Mouse (Mus musculus): ENCODE measurements around the gene Olfr959. TPM values are rescaled to one million over a fixed set of nuclear protein-coding genes. Genes with fewer than 3 reads are reported as not detected.

The Olfr959 gene
- total RNA-seq (2021) = not detected

DNA sequence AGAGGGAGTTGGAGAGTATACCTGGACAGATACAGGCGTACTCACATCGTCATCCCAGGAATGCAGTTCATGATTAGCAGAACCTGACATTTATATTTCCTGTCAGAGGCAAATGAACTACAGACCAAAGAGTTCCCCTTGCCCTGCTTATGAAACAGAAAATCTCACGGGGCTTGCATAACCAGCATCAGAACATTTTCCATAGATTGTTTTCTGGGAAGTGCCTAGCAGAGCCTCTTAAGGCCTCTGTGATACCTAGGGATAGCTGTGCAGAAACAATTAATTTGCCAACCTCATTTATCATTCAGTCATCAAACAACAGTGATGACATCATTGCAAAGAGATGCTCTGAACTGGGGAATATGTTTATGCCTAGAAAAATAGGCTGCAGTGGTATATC lies at the start of gene Olfr959:
TSS of gene Olfr959 (minus strand) at position 101 of the 400 bp plus-strand sequence.
- DNase-seq = no peak

GRCm38 (mm10) chr9:39624711-39625110 lies 49.3 kb upstream of the Olfr959 start:
- no peak for DNase-seq

GRCm38 (mm10) chr9:39623783-39624182 lies 48.4 kb upstream of the Olfr959 start:
- DNase-seq = no peak

GRCm38 (mm10) chr9:39621073-39621472 lies 45.7 kb upstream of the Olfr959 start, which contains the start of gene Olfr960:
Gene Olfr960, plus strand, starts transcription at chr9:39621373.
- no peak for DNase-seq

GRCm38 (mm10) chr9:39611953-39612352 lies 36.6 kb upstream of the Olfr959 start:
- DNase-seq = peak; percentile 22

GRCm38 (mm10) chr9:39610355-39610754 lies 35.0 kb upstream of the Olfr959 start, which contains the start of gene Olfr148:
Gene Olfr148, plus strand, starts transcription at chr9:39610655.
- no peak for DNase-seq

- no peak for DNase-seq
Observed at GRCm38 (mm10) chr9:39608497-39608896, 33.1 kb upstream of the Olfr959 start.

DNA sequence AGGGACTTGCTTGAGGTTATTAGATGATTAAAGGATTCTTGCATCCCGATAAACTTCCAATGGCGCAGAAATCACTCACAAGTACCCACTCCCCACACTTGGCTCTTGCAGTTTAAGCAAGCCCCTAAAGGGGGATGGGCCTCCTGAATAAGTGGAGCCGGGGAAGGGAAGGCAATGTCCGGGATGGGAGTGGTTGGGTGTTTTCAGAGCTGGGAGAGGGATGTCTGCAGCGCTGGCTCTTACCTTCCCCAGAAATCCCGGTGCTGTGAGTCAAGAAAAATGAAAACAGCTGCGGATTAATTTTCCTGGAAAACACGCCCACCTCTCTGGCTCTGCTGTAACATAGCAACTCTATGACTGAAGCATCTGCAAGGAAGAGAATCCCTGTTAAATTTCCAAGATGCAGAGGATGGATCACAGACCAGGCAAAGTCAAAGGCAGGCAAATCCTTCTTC lies 28.7 kb upstream of the Olfr959 start, which contains the start of gene AW551984:
TSS of gene AW551984 (minus strand) at position 405 of the 455 bp plus-strand sequence.
- peak; percentile 9 for DNase-seq

DNA sequence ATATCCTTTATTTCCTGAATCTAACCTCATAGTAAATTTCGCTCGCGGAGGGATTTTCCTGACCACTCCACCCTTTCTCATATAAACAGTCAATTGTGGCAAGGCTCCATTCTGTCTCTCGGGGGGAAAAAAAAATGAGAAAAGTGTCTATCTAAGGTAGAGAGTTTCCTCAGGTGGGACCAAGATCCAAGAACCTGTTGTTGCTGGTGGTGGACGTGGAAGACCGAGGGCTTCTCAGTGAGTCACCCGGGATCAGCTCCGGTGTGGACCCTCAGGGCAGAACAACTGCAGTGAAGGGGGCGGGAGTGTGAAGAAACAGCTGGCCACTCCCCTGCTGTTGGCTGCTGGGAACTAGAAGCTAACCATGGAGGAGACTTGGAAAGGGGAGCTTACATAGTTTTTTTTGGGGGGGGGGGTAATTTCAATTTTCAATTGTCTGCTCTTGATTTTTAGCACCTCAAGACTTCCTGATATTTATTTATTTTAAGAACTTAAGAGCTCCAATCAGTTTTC lies 28.0 kb upstream of the Olfr959 start:
- DNase-seq = peak; percentile 29

- DNase-seq = no peak
Observed at GRCm38 (mm10) chr9:39602536-39603332, 27.4 kb upstream of the Olfr959 start.

DNA sequence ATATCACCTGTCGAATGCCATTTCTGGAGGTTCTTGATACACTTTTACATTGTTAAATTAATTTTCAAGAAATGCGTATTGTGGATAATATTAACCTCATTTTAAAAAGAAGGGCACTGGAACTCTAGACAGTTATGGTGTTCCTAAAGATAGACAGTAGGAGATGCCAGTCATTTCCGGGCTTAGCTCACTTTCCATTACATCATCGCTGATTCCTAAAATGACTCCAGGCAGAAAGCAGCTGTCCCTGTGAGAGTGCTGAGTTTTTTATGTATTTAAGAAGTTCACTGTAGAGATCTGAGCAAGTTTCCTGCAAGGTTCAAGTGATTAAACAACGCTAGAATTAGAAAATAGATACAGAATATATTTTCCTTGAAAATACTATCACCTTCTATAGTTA lies 1.7 kb upstream of the Olfr959 start:
- peak; percentile 16 for DNase-seq

GRCm38 (mm10) chr9:39558349-39558647 lies 17.1 kb downstream of the Olfr959 start:
- no peak for DNase-seq

- DNase-seq = no peak
Observed at GRCm38 (mm10) chr9:39557529-39558348, 17.6 kb downstream of the Olfr959 start.

DNA sequence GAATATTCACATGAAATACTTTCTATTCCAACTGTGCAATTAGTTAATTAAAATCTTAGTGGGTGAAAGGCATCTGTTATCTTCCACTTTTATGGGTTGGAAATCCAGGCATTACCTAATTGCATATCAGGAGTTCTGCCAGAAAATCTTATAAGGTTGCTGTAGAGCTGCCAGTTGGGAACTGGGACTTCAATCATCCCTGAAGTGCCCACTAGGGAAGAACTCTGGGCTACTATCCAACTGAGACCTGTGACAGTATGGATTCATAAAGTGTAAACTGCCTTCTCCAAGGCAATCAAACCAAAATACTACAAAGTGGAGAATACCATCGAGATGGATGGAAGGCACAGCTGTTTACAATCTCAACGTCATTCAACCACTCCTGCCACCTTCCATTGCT lies 21.4 kb downstream of the Olfr959 start, which contains the start of gene Olfr958:
TSS of gene Olfr958 (minus strand) at position 109 of the 400 bp plus-strand sequence.
- DNase-seq = no peak

DNA sequence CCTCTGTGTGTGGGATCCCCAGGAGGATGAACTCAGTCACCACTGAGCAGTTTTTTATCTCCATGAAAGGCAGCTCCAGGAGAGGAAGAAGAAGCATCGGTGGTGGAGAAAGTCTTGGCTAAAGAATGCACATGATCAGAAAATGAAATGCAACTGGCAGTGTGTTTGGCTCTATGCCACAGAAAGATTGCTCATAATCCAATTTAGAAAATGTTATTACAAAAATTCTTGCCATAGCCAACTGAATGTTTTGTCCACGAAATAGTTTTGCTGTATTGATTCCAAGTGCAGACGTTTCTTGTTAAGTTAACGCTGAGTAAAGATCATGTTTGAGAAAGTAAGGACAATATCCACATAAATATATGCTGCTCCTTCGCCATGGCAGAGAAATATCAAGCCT lies 24.6 kb downstream of the Olfr959 start:
- no peak for DNase-seq

DNA sequence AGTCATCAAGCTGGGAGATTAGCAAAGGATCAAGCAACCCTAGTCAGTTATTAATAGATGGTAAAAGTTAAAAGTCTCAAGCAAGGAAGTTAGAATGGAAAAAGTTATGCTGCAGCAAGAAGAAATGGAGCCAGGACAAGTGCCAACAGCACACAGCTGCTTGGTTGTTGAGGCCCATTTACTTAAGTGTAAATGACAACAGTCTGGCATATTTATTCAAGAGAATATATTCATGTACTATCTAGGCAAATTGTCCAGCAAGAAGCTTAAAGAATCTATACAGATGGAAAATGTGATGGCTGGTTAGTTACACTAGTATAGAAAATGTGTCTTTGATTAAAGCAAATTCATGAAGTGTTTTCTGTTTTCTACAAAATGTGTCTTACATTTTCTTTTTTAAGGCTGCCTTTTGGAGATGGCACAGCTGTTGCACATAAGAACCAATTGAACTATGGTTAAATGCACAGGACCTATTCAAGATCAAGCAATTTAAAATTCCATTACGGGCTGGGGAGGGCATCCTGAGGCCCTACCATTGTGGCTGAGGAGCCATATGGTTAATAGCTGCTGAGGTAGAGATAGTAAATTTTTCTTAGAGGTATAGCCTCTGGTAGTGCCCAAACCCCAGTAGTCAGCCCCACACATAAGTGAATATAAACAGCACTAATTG lies 51.6 kb downstream of the Olfr959 start:
- DNase-seq = no peak

Other genes starting within 250 kb of the Olfr959 start
- not detected for gene Olfr948, start 249.5 kb downstream of the Olfr959 start, total RNA-seq (2021)
- not detected for gene Olfr951, start 188.2 kb downstream of the Olfr959 start, total RNA-seq (2021)
- not detected for gene Olfr952, start 148.4 kb downstream of the Olfr959 start, total RNA-seq (2021)
- not detected for gene Olfr954, start 118.9 kb downstream of the Olfr959 start, total RNA-seq (2021)
- gene Olfr955, start 103.6 kb downstream of the Olfr959 start, total RNA-seq (2021) = not detected
- gene Olfr44, start 81.6 kb downstream of the Olfr959 start, total RNA-seq (2021) = not detected
- not detected for gene Olfr957, start 59.8 kb downstream of the Olfr959 start, total RNA-seq (2021)
- not detected for gene Olfr958, start 21.5 kb downstream of the Olfr959 start, total RNA-seq (2021)
- gene AW551984, start 28.8 kb upstream of the Olfr959 start, total RNA-seq (2021) = 1 to 10 TPM; 7.8 to 8.0 TPM
- not detected for gene Olfr148, start 35.1 kb upstream of the Olfr959 start, total RNA-seq (2021)
- gene Olfr960, start 45.8 kb upstream of the Olfr959 start, total RNA-seq (2021) = not detected
- not detected for gene Olfr961, start 69.5 kb upstream of the Olfr959 start, total RNA-seq (2021)
- gene Olfr963, start 91.6 kb upstream of the Olfr959 start, total RNA-seq (2021) = not detected
- not detected for gene Olfr149, start 131.5 kb upstream of the Olfr959 start, total RNA-seq (2021)
- not detected for gene Olfr965, start 135.8 kb upstream of the Olfr959 start, total RNA-seq (2021)
- not detected for gene Olfr150, start 155.4 kb upstream of the Olfr959 start, total RNA-seq (2021)
- not detected for gene Olfr967, start 170.7 kb upstream of the Olfr959 start, total RNA-seq (2021)
- not detected for gene Olfr968, start 207.7 kb upstream of the Olfr959 start, total RNA-seq (2021)
- gene Olfr969, start 215.4 kb upstream of the Olfr959 start, total RNA-seq (2021) = not detected
- not detected for gene Olfr970, start 233.3 kb upstream of the Olfr959 start, total RNA-seq (2021)